Mouse (Mus musculus): Measurements from ENCODE around the gene Egfr. TPM values are rescaled to one million over a fixed set of nuclear protein-coding genes. Genes with fewer than 3 reads are reported as not detected.

Egfr gene
- polyA plus RNA-seq, 1 experiment from 2014 or later = 3.5 TPM

DNA sequence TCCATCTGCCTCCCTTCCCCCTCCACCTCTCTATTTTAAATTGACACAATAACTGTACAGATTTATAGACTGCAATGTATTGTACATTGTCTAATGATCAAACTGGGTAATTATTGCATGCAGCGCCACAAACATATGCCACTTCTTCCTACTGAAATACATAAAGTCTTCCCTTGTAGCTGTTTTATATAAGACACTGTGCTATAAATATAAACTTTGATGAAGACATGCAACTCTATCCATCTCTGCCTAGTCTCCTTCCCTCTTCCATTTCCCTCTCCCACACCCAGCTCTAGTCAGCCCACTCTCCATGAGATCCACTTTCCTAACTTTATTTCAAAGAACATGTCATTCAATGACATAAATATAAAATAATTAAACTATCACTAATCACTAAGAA, 67.4 kb downstream of the Egfr start:
- WGBS = 93% methylated on average over 1 of the region's 1 CpGs
- no peaks in the 10 kb centered on the region for H3K9me3 ChIP-seq (replicated peaks)
- H3K36me3 ChIP-seq = no peaks in the 10 kb centered on the region
- DNase-seq (ENCODE audit: low spot score) = no peak
- H3K4me3 ChIP-seq = no peak overlapping the region
- no peak overlapping the region for H3K27ac ChIP-seq (replicated peaks)
- no peaks in the 10 kb centered on the region for H3K27me3 ChIP-seq (ENCODE audit: low read depth, poor library complexity, severe bottlenecking)
- no peaks in the 10 kb centered on the region for H3K4me1 ChIP-seq

DNA sequence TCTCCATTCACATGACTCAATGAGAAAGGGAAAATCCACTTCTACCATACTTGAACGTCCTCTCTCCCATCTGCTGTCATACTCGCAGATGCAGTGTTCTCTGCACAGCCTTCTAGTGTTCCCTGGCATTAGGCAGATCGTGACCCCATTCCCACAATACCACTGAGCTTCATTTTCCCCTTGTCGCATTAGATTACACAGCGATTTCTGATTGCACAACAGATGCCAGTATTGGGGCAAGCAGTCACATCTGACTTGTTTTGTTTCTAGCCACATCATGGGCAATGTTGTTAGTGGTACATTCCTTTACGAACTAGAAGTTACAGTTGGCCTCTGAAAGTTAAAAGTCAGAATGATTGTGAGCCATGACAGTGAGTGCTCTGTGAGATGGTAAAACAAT, 68.1 kb downstream of the Egfr start:
- 83% methylated on average over 6 of the region's 6 CpGs for WGBS
- no peak for DNase-seq (ENCODE audit: low spot score)

DNA sequence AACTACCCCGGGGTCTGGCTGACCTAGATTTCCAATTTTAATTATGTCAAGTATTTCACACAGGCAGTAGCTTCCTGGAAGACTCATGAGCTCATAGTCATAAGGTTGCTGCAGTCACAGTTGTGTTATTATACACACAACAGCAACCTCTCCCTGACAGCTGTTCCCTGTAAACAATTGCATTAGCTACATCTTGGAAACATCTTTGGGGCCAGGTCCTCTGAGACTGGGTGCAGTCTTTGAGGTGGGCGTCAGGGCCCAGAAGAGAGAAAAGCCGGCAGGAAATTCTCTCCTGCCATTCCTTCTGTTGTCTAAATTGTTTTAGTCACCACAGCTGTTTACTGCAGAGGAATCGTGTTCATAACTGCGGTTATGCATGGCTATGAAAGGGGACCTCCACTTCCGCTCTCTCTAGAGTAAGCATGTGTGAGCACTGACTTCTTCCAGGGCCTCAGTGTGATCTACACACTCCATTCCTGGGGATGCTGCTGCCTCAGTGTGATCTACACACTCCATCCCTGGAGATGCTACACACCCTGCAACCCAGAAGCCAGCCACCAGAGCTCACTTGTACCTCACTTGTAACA, 69.8 kb downstream of the Egfr start:
- Histone ChIP-seq H3K4me3 (no peak overlapping the region), H3K4me1 (no peaks in the 10 kb centered on the region), H3K27me3 (ENCODE audit: low read depth, poor library complexity, severe bottlenecking) (no peaks in the 10 kb centered on the region), H3K27ac (replicated peaks) (no peak overlapping the region), H3K36me3 (no peaks in the 10 kb centered on the region), H3K9me3 (replicated peaks) (no peaks in the 10 kb centered on the region)
- 90% methylated on average over 6 of the region's 6 CpGs for WGBS
- DNase-seq (ENCODE audit: low spot score) = no peak

More for the DNA sequence above, 68.1 kb downstream of the Egfr start:
- no peaks in the 10 kb centered on the region for H3K27me3 ChIP-seq (ENCODE audit: low read depth, poor library complexity, severe bottlenecking)
- H3K4me3 ChIP-seq = no peak overlapping the region
- no peaks in the 10 kb centered on the region for H3K9me3 ChIP-seq (replicated peaks)
- no peaks in the 10 kb centered on the region for H3K4me1 ChIP-seq
- no peak overlapping the region for H3K27ac ChIP-seq (replicated peaks)
- no peaks in the 10 kb centered on the region for H3K36me3 ChIP-seq

DNA sequence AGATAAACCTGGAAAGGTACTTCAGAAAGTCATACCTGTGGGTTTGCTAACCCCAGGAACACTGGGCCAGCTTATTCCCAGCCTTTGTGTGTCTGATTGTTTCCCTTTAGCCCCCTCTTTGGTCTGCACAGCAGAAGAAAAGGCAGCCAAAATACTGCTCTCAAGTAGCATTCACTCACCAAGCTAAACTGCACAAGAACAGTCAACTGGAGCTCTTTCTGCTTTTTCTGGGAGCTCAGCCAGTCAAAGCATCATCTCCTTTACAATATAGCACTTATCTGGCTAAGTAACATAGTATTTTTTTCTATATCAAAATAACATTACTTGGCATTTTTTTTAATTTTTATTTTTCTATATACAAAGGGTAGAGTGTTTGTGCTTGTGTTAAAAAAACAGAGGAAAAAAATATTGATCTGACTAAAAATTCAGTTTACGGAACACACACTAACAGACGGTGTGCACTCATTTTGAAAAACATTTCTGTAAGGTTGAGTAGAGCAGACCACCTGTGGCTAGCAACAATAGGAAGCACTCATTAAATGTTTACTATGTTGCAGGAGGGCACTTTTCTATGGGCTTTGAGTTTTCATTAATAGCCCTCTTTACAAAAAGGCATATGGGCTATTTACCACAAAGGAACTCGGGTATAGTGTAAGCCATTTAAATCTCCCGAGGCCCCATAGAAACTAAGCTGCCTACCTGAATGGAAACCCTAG, 72.0 kb downstream of the Egfr start:
- Histone ChIP-seq H3K27me3 (ENCODE audit: low read depth, poor library complexity, severe bottlenecking) (no peaks in the 10 kb centered on the region), H3K4me3 (no peak overlapping the region), H3K27ac (replicated peaks) (no peak overlapping the region), H3K4me1 (no peaks in the 10 kb centered on the region), H3K36me3 (no peaks in the 10 kb centered on the region), H3K9me3 (replicated peaks) (no peaks in the 10 kb centered on the region)
- WGBS = 65% methylated on average over 4 of the region's 4 CpGs
- no peak for DNase-seq (ENCODE audit: low spot score)

DNA sequence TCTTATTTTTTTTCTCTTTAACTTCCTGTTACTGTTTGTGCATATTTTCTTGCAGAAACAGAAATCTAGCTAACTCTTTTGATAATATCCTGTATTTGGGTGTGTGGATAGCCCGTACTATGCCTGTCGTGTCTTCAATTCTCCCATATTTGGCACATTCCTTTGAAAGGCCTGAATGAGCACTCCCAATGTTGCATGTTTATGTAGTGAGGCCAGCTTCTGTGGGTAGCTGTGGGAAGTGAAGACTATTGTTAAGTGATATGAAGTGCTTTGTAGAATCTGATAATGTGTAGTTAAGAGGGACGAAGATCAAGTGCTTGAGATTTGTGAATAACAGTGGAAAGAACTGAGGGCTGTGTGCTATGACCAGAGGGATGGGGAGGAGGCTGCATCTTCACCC, 77.5 kb downstream of the Egfr start:
- 91% methylated on average over 3 of the region's 3 CpGs for WGBS
- no peak overlapping the region for H3K4me3 ChIP-seq
- no peaks in the 10 kb centered on the region for H3K4me1 ChIP-seq
- no peaks in the 10 kb centered on the region for H3K27me3 ChIP-seq (ENCODE audit: low read depth, poor library complexity, severe bottlenecking)
- H3K27ac ChIP-seq (replicated peaks) = no peak overlapping the region
- DNase-seq (ENCODE audit: low spot score) = no peak
- no peaks in the 10 kb centered on the region for H3K9me3 ChIP-seq (replicated peaks)
- no peaks in the 10 kb centered on the region for H3K36me3 ChIP-seq

DNA sequence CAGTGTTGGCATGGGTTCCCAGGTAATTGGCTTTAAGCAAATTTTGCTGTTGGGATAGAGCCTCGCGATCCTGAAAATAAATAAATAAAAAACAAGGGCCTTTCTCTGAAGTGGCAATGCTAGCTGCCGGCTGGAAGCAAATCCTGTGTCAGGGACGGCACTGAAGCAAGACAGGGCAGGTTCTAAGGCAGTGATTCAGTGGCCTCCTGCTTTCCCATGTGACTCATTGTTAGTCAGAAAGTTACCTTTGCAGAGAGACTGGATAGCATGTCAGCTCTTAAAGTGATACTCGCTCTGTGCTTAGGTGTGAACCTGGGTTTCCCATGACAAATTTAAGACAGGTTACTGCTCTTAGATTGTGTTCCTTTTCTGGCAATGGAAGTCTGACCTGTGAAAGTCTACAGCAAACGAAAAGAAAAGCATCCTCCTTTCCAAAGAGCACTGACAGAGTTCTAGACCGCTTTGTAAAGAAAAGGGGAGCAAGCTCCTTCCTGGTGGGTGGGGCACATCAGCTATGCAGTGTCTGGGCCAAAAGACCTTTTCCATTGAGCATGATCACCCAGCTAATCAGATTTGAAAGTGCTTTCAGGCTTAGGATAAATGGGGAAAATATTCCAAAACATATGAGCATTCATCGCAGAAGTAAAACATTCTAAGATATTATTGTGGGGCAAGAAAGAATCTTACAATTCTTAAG, 78.7 kb downstream of the Egfr start:
- H3K4me1 ChIP-seq = no peaks in the 10 kb centered on the region
- H3K4me3 ChIP-seq = no peak overlapping the region
- no peak overlapping the region for H3K27ac ChIP-seq (replicated peaks)
- no peaks in the 10 kb centered on the region for H3K27me3 ChIP-seq (ENCODE audit: low read depth, poor library complexity, severe bottlenecking)
- no peaks in the 10 kb centered on the region for H3K9me3 ChIP-seq (replicated peaks)
- 61% methylated on average over 8 of the region's 8 CpGs for WGBS
- no peak for DNase-seq (ENCODE audit: low spot score)
- no peaks in the 10 kb centered on the region for H3K36me3 ChIP-seq

DNA sequence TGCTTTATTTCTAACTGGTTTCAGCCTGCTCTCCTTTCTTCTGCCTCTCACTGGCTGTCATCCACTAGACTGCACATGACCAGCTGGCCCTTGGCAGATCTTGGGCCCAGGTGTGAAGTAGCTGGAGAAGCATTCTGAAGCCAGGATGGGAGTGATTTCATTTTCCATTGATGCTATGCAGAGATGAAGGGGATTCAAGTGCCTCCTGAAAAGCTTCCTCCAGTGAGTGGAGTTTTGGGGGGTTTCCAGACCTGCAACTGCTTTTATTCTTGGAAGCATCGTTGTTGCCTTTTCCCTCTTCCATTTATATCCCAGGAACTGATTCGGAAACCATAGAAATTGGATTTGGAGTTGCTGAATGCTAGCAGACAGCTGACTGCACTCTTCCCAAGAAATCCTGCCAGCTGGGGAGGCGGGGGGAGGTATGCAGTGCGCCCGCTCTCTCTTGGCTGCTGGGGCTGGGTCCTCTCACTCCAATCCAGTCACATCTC, 80.0 kb downstream of the Egfr start:
- DNase-seq (ENCODE audit: low spot score) = no peak
- Histone ChIP-seq H3K9me3 (replicated peaks) (no peaks in the 10 kb centered on the region), H3K27me3 (ENCODE audit: low read depth, poor library complexity, severe bottlenecking) (no peaks in the 10 kb centered on the region), H3K4me1 (no peaks in the 10 kb centered on the region), H3K4me3 (no peak overlapping the region), H3K27ac (replicated peaks) (no peak overlapping the region), H3K36me3 (no peaks in the 10 kb centered on the region)
- 85% methylated on average over 5 of the region's 5 CpGs for WGBS

DNA sequence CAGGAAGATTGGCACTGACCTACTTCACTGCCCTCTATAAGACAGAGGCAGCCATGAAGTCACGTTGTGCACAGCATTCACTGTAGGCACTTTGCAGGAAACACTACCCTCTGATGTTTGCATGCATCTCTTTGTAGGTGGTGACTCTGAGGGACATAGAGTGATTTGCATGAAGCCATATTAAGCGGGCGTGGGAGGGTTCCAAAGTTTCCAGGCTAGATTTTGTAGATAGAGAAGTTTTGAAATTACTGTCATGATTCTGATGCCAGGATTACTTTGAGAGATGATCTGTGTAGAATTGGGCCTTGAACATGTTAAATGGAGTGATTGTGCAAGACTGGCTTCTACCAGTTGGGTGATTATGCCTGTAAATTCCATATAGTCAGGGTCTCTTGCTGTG, 86.8 kb downstream of the Egfr start:
- Histone ChIP-seq H3K27ac (replicated peaks) (no peak overlapping the region), H3K9me3 (replicated peaks) (no peaks in the 10 kb centered on the region), H3K4me3 (no peak overlapping the region), H3K27me3 (ENCODE audit: low read depth, poor library complexity, severe bottlenecking) (no peaks in the 10 kb centered on the region), H3K4me1 (no peaks in the 10 kb centered on the region), H3K36me3 (no peaks in the 10 kb centered on the region)
- no peak for DNase-seq (ENCODE audit: low spot score)
- 85% methylated on average over 3 of the region's 3 CpGs for WGBS

DNA sequence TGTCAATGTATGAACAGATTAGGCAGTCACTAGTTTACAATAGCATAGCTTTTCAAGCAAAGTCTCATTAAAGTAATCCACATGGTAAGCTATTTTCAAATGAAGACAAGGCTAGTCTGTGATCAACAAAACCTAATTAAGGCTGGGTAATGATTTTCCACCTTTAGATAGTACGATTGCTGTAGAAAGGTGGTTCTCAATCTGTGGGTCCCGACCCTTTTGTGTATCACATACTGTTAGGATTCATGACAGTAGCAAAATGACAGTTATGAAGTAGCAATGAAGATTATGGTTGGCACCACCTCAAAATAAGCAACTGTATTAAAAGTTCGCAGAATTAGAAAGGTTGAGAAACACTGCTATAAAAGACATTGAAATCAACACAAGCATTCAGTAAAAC, 90.9 kb downstream of the Egfr start:
- no peaks in the 10 kb centered on the region for H3K36me3 ChIP-seq
- H3K4me3 ChIP-seq = no peak overlapping the region
- no peaks in the 10 kb centered on the region for H3K4me1 ChIP-seq
- H3K9me3 ChIP-seq (replicated peaks) = no peaks in the 10 kb centered on the region
- 94% methylated on average over 3 of the region's 3 CpGs for WGBS
- H3K27ac ChIP-seq (replicated peaks) = no peak overlapping the region
- DNase-seq (ENCODE audit: low spot score) = no peak
- no peaks in the 10 kb centered on the region for H3K27me3 ChIP-seq (ENCODE audit: low read depth, poor library complexity, severe bottlenecking)

DNA sequence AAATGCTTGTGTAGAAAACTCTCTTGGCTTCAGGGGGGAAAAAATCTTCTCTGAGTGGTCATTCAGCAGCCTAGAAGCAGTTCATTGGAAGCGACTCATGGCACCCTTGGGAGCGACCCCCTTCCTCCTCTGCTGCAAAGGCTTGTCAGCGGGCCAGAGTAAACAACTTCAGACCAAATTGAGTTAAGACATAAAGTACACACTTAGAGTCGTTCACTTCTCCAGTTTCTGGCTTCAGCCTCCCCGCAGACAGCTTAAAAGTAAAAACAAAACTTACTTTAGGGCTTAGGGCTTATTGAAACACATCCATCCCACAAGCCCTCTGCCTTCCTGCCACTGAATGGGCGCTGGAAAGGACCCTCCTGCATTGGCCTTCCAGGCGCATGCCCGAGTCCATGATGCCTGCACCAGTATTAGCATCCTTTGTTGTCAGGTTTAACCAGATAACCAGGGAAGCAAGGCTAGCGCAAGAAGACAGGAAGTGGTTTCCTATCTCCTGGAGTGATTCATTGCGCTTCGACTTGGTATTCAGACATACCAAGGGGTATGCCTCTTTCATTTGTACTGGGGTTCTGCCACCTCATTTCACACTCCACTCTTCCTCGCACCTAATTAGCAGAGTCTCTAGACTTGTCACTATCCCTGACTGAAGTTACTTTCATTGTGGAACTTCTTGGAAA, 92.0 kb downstream of the Egfr start:
- DNase-seq (ENCODE audit: low spot score) = no peak
- H3K36me3 ChIP-seq = no peaks in the 10 kb centered on the region
- no peaks in the 10 kb centered on the region for H3K9me3 ChIP-seq (replicated peaks)
- H3K27ac ChIP-seq (replicated peaks) = no peak overlapping the region
- no peaks in the 10 kb centered on the region for H3K27me3 ChIP-seq (ENCODE audit: low read depth, poor library complexity, severe bottlenecking)
- H3K4me1 ChIP-seq = peaks cover 5% of the 10 kb centered on the region
- no peak overlapping the region for H3K4me3 ChIP-seq
- 65% methylated on average over 12 of the region's 12 CpGs for WGBS

DNA sequence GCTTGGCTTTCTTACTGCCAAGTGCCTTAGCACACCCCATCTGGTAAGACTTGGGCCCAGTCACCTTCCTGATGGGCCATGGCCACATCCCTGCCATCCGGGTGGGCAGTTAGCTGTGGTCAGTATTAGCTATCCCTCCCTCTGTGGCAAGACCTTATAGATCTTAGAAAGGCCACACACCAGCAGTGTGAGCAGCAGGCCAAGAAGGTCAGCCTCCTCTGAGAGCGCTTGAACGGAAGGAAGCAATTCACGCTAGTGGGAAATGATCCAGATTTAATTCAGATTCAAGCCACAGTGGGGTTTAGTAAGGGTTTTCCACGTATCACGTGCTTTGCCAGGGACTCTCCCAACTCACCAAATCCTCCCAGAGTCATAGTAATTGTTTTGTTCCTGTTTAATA, 96.9 kb downstream of the Egfr start:
- Histone ChIP-seq H3K27ac (replicated peaks) (no peak overlapping the region), H3K27me3 (ENCODE audit: low read depth, poor library complexity, severe bottlenecking) (no peaks in the 10 kb centered on the region), H3K4me1 (peaks cover 6% of the 10 kb centered on the region), H3K9me3 (replicated peaks) (no peaks in the 10 kb centered on the region), H3K36me3 (no peaks in the 10 kb centered on the region), H3K4me3 (no peak overlapping the region)
- no peak for DNase-seq (ENCODE audit: low spot score)
- 50% methylated on average over 6 of the region's 6 CpGs for WGBS

DNA sequence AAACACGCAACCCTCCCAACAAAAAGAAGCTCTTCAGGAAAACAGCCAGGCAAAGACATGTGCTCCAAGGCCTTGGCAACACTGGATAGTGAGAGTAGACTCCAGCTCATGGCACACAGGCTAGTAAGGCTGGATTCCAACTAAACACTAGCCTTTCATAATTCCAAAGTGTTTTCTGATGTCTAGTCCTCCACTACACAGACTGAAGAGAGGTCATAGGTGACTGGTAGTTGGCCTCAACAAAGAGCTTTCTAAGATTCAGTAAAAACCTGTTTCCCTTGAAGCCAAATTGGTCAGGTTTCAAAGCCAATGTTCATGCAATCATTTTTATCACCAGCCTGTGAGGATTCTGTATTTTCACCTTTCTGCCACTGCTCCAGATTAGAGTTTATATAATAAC, 99.4 kb downstream of the Egfr start:
- no peak for DNase-seq (ENCODE audit: low spot score)
- WGBS = 88% methylated on average over 1 of the region's 1 CpGs
- Histone ChIP-seq H3K27ac (replicated peaks) (no peak overlapping the region), H3K36me3 (no peaks in the 10 kb centered on the region), H3K4me3 (no peak overlapping the region), H3K9me3 (replicated peaks) (no peaks in the 10 kb centered on the region), H3K4me1 (peaks cover 6% of the 10 kb centered on the region), H3K27me3 (ENCODE audit: low read depth, poor library complexity, severe bottlenecking) (no peaks in the 10 kb centered on the region)

DNA sequence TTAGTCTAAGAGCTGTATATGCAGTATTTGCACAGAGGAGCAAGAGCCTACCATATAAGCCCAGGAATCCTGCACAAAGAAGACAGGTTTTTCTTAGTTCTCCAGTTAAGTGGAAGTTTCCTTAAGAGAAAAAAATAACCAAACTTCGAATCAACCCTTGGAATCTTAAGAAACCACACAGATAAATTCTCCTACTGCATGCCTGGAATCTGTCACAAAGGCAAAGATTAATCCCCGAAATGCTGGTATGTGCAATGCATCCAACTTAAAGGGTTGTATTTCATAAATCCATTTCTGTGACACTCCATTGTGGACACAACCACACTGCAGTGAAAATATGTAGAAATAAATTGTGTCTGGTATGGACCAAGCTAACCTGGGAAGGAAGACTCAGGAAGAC, 102.1 kb downstream of the Egfr start:
- H3K36me3 ChIP-seq = no peaks in the 10 kb centered on the region
- DNase-seq (ENCODE audit: low spot score) = no peak
- H3K27me3 ChIP-seq (ENCODE audit: low read depth, poor library complexity, severe bottlenecking) = no peaks in the 10 kb centered on the region
- no peak overlapping the region for H3K27ac ChIP-seq (replicated peaks)
- H3K4me3 ChIP-seq = no peak overlapping the region
- 85% methylated on average over 2 of the region's 2 CpGs for WGBS
- H3K9me3 ChIP-seq (replicated peaks) = no peaks in the 10 kb centered on the region
- H3K4me1 ChIP-seq = peaks cover under 1% of the 10 kb centered on the region

Data from midbrain, embryonic 10.5 days (tissue).